In the genomic region with DNA sequence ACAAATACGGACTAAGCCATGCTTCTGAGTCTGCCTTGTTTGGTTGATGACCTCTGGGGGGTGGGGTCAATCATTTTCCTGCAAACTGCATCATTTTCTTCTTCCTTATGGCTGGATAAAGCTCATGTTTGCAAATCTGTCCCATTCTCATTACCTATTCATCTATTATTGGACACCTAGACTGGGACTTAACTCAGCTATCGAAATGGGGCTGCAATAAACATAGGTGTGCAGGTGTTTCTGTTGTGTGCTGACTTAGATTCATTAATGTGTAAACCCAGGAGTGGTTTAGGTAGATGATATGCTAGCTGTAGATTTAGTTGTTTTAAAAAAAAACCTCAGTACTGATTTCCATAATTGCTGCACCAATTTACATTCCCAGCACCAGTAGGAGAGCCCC, we compare ENCODE assay signal across 34 mouse cellular contexts. TPM values are rescaled to one million over a fixed set of nuclear protein-coding genes. Genes with fewer than 3 reads are reported as not detected.
"Had no signal": no experiment of that assay in that cellular context is flagged by ENCODE, and none has a peak within 500 bp of the region (broad histone marks: within the 10 kb centered on the region; RNA-seq: fewer than 3 reads in every experiment).

No protein-coding gene starts in this region.

- H3K9ac ChIP-seq: heart, embryonic 12.5 days; heart, embryonic 13.5 days; heart, embryonic 15.5 days; hindbrain, embryonic 12.5 days; hindbrain, embryonic 13.5 days; hindbrain, embryonic 14.5 days; hindbrain, embryonic 15.5 days; kidney, embryonic 15.5 days had no signal

- ATAC-seq: hindbrain, embryonic 16.5 days; hindbrain, postnatal 0 days; inflammation-experienced regulatory T-cells, adult 6 months had no signal

- DNase-seq: heart, adult 2 months; heart, postnatal 10 days; heart, postnatal 14 days; heart, postnatal 36 days; heart, postnatal 4 days; kidney, adult 11 months; kidney, adult 18-20 months; kidney, adult 2 months; kidney, adult 8-10 months; kidney, adult 9 months; kidney, postnatal 14 days; kidney, postnatal 25 days; kidney, postnatal 36 days; kidney, postnatal 4 days; layer of hippocampus, adult 9-11 months; layer of hippocampus, postnatal 36 days had no signal

- H3K4me2 ChIP-seq: heart, embryonic 11.5 days; heart, embryonic 12.5 days; heart, embryonic 13.5 days; heart, embryonic 15.5 days; hindbrain, embryonic 12.5 days; hindbrain, embryonic 13.5 days; hindbrain, embryonic 14.5 days; hindbrain, embryonic 15.5 days; kidney, embryonic 15.5 days had no signal

- H3K27ac ChIP-seq: heart, adult 2 months; heart, embryonic 10.5 days; heart, embryonic 13.5 days; heart, embryonic 15.5 days; hindbrain, embryonic 10.5 days; hindbrain, embryonic 12.5 days; hindbrain, embryonic 13.5 days; hindbrain, embryonic 14.5 days; hindbrain, embryonic 15.5 days; hindbrain, postnatal 0 days; kidney, embryonic 15.5 days; kidney, postnatal 0 days; layer of hippocampus, adult 2 months; left cerebral cortex, adult 2 months had no signal

- H3K4me3 ChIP-seq: heart, adult 2 months; heart, embryonic 10.5 days; heart, embryonic 12.5 days; heart, embryonic 13.5 days; heart, embryonic 15.5 days; hindbrain, embryonic 10.5 days; hindbrain, embryonic 12.5 days; hindbrain, embryonic 13.5 days; hindbrain, embryonic 15.5 days; kidney, embryonic 15.5 days; layer of hippocampus, adult 2 months; left cerebral cortex, adult 2 months had no signal

- H3K36me3 ChIP-seq: heart, embryonic 10.5 days; heart, embryonic 12.5 days; heart, embryonic 13.5 days; heart, embryonic 15.5 days; hindbrain, embryonic 10.5 days; hindbrain, embryonic 12.5 days; hindbrain, embryonic 13.5 days; hindbrain, embryonic 15.5 days; kidney, embryonic 15.5 days had no signal

- H3K9me3 ChIP-seq: heart, embryonic 10.5 days; heart, embryonic 12.5 days; heart, embryonic 13.5 days; heart, embryonic 15.5 days; hindbrain, embryonic 10.5 days; hindbrain, embryonic 12.5 days; hindbrain, embryonic 13.5 days; hindbrain, embryonic 15.5 days; kidney, embryonic 15.5 days had no signal

- H3K27me3 ChIP-seq: heart, embryonic 15.5 days; hindbrain, embryonic 12.5 days; hindbrain, embryonic 15.5 days had no signal

RNA-seq across cellular contexts. Expression of gene Slc26a3, which starts 48.9 kb away (rescaled TPM):
- polyA plus RNA-seq: heart, embryonic 13.5 days; hindbrain, embryonic 12.5 days; hindbrain, embryonic 13.5 days; hindbrain, embryonic 14.5 days; hindbrain, embryonic 15.5 days; inflammation-experienced regulatory T-cells, adult 6 months; kidney, embryonic 14.5 days had no signal
